Mouse (Mus musculus): ENCODE results near the gene Mtmr12.
A peak's percentile ranks its signal among the peaks of the same experiment; 100 is the strongest.

Gene Mtmr12

GRCm38 (mm10) chr15:12284794-12285534, 80.1 kb downstream of the Mtmr12 start:
- DNase-seq = no peak

GRCm38 (mm10) chr15:12285535-12285809, 80.6 kb downstream of the Mtmr12 start:
- DNase-seq = no peak

- no peak for DNase-seq
Measured at GRCm38 (mm10) chr15:12290330-12290729, 85.5 kb downstream of the Mtmr12 start.

- no peak for DNase-seq
Measured at GRCm38 (mm10) chr15:12291757-12292156, 86.9 kb downstream of the Mtmr12 start.

GRCm38 (mm10) chr15:12296228-12296627, 91.4 kb downstream of the Mtmr12 start:
- no peak for DNase-seq

- peak; percentile 8 for DNase-seq
Measured at GRCm38 (mm10) chr15:12298231-12298737, 93.5 kb downstream of the Mtmr12 start.

GRCm38 (mm10) chr15:12301771-12302170, 96.9 kb downstream of the Mtmr12 start:
- no peak for DNase-seq

GRCm38 (mm10) chr15:12306188-12307071, 101.6 kb downstream of the Mtmr12 start:
- no peak for DNase-seq

GRCm38 (mm10) chr15:12307114-12307513, 102.3 kb downstream of the Mtmr12 start:
- DNase-seq = no peak

GRCm38 (mm10) chr15:12308539-12308938, 103.7 kb downstream of the Mtmr12 start:
- no peak for DNase-seq

- DNase-seq = no peak
Measured at GRCm38 (mm10) chr15:12310676-12311075, 105.8 kb downstream of the Mtmr12 start.

GRCm38 (mm10) chr15:12311465-12311864, 106.6 kb downstream of the Mtmr12 start:
- DNase-seq = no peak

- DNase-seq = no peak
Measured at GRCm38 (mm10) chr15:12313255-12313654, 108.4 kb downstream of the Mtmr12 start.

- DNase-seq = no peak
Measured at GRCm38 (mm10) chr15:12314584-12314983, 109.8 kb downstream of the Mtmr12 start.

GRCm38 (mm10) chr15:12315996-12316395, 111.2 kb downstream of the Mtmr12 start:
- DNase-seq = no peak

GRCm38 (mm10) chr15:12317290-12317689, 112.5 kb downstream of the Mtmr12 start:
- no peak for DNase-seq

GRCm38 (mm10) chr15:12318451-12318850, 113.6 kb downstream of the Mtmr12 start:
- no peak for DNase-seq

- DNase-seq = no peak
Measured at GRCm38 (mm10) chr15:12319889-12320288, 115.1 kb downstream of the Mtmr12 start.

GRCm38 (mm10) chr15:12320441-12321090, 115.7 kb downstream of the Mtmr12 start:
- no peak for DNase-seq

GRCm38 (mm10) chr15:12321091-12321787, 116.4 kb downstream of the Mtmr12 start, which contains the start of gene Golph3:
Gene Golph3 (plus strand): TSS chr15:12321450.
- DNase-seq = peak; percentile 97

GRCm38 (mm10) chr15:12321788-12322621, 117.2 kb downstream of the Mtmr12 start, which contains the start of gene 1810049J17Rik:
Gene 1810049J17Rik (minus strand): TSS chr15:12321899.
- DNase-seq = peak; percentile 64
